Mouse (Mus musculus) forebrain, postnatal 0 days (tissue): ENCODE data around the gene Ccdc93. TPM values are rescaled to one million over a fixed set of nuclear protein-coding genes. Genes with fewer than 3 reads are reported as not detected.
A peak's percentile ranks its signal among the peaks of the same experiment; 100 is the strongest.

Experiments
- ATAC-seq: fragments of 200-750 bp; cut with Nextera tagmentation; 2 replicates; pipeline ENCODE4 v1.8.0; 2017; ENCODE audit warnings: mild to moderate bottlenecking, moderate library complexity
- DNase-seq: peaks from one replicate; pipeline ENCODE4 v3.0.0-alpha.2; 2015
- H3K27ac ChIP-seq: fragments of 300-500 bp; sonication (generic); 2 replicates; pipeline ENCODE4 v1.5.1; 2014; ENCODE audit warnings: low read depth, mild to moderate bottlenecking, antibody characterized with exemption, low read length, moderate library complexity, mixed read lengths
- H3K27me3 ChIP-seq: fragments of 300-500 bp; sonication (generic); 2 replicates; pipeline ENCODE4 v1.6.1; 2014; ENCODE audit warnings: mild to moderate bottlenecking, low read length, mixed read lengths; ENCODE audit not compliant: insufficient read depth
- H3K36me3 ChIP-seq: fragments of 300-500 bp; sonication (generic); 2 replicates; pipeline ENCODE4 v1.6.1; 2014; ENCODE audit warnings: mild to moderate bottlenecking, moderate library complexity; ENCODE audit not compliant: insufficient read depth
- H3K4me1 ChIP-seq: fragments of 300-500 bp; sonication (generic); 2 replicates; pipeline ENCODE4 v1.6.1; 2014; ENCODE audit warnings: antibody characterized with exemption; ENCODE audit not compliant: insufficient read depth
- H3K4me2 ChIP-seq: fragments of 300-500 bp; sonication (generic); 2 replicates; pipeline ENCODE4 v1.6.1; 2014; ENCODE audit warnings: low read depth, mild to moderate bottlenecking, moderate library complexity
- H3K4me3 ChIP-seq: fragments of 300-500 bp; sonication (generic); 2 replicates; pipeline ENCODE4 v1.5.1; 2014; ENCODE audit warnings: low read depth, low read length, mixed read lengths
- H3K9ac ChIP-seq: fragments of 300-500 bp; sonication (generic); 2 replicates; pipeline ENCODE4 v1.6.1; 2014; ENCODE audit warnings: mild to moderate bottlenecking
- H3K9me3 ChIP-seq: fragments of 300-500 bp; sonication (generic); 2 replicates; pipeline ENCODE4 v1.6.1; 2016; ENCODE audit warnings: low read length
- CTCF ChIP-seq: sonication (generic); IDR thresholded peaks from 2 replicates; pipeline ENCODE4 v1.5.1; 2016; ENCODE audit warnings: antibody characterized with exemption, control low read depth, low read depth
- WGBS: fragments of 180-500 bp; shearing (Covaris S2); extraction: QIAGEN DNeasy Blood & Tissue Kit; methylation state at CpG from one replicate; pipeline ENCODE4 v1.1.7; 2014; 5-methylcytosine and 5-hydroxymethylcytosine counted together
- polyA plus RNA-seq: library from polyadenylated mRNA; unstranded; fragments of >200 nt; fragmentation: Nextera tagmentation; extraction: Ambion mirVana; gene quantifications from 2 replicates; pipeline ENCODE4 v1.2.1, GENCODE M21; 2015
- total RNA-seq: library from RNA; depleted of rRNA; stranded (reverse); fragments of >200 nt; gene quantifications from 2 replicates; pipeline ENCODE4 v1.2.3, GENCODE M21; 2014; rRNA removed

Ccdc93 gene
- total and polyA plus RNA-seq, 2 experiments from 2014 or later = 6.7 to 14.6 TPM

- ATAC-seq = no peak
- Histone ChIP-seq H3K36me3 (no peaks in the 10 kb centered on the region), H3K9me3 (no peaks in the 10 kb centered on the region), H3K9ac (no peak overlapping the region), H3K4me1 (peaks cover 10% of the 10 kb centered on the region; the same call in 1 of the 2 replicates), H3K4me3 (no peak overlapping the region), H3K4me2 (no peak overlapping the region), H3K27me3 (peaks cover 13% of the 10 kb centered on the region; the same call in 1 of the 2 replicates), H3K27ac (no peak overlapping the region)
- no peak for DNase-seq
- 75% methylated on average over 7 of the region's 7 CpGs for WGBS
- TF ChIP-seq CTCF = no peak
These were observed 100.6 kb downstream of the Ccdc93 start for GRCm38 (mm10) chr1:121531439-121531838.

GRCm38 (mm10) chr1:121540361-121540760 lies 109.5 kb downstream of the Ccdc93 start:
- TF ChIP-seq CTCF = no peak
- no peaks in the 10 kb centered on the region for H3K27me3 ChIP-seq
- no peaks in the 10 kb centered on the region for H3K9me3 ChIP-seq
- ATAC-seq (peak; percentile 16; the same call in 1 of the 2 replicates), DNase-seq (no peak)
- no peak overlapping the region for H3K27ac ChIP-seq
- H3K36me3 ChIP-seq = no peaks in the 10 kb centered on the region
- 55% methylated on average over 8 of the region's 8 CpGs for WGBS
- H3K4me2 ChIP-seq = no peak overlapping the region
- H3K9ac ChIP-seq = no peak overlapping the region
- no peak overlapping the region for H3K4me3 ChIP-seq
- H3K4me1 ChIP-seq = no peaks in the 10 kb centered on the region

- TF ChIP-seq CTCF = no peak
- Histone ChIP-seq H3K4me2 (no peak overlapping the region), H3K27me3 (no peaks in the 10 kb centered on the region), H3K27ac (no peak overlapping the region), H3K9ac (no peak overlapping the region), H3K9me3 (no peaks in the 10 kb centered on the region), H3K4me3 (no peak overlapping the region), H3K36me3 (peaks cover 8% of the 10 kb centered on the region), H3K4me1 (no peaks in the 10 kb centered on the region)
- no peak for ATAC-seq
- 75% methylated on average over 2 of the region's 2 CpGs for WGBS
- no peak for DNase-seq
These were observed 116.0 kb downstream of the Ccdc93 start for GRCm38 (mm10) chr1:121546844-121547243.

GRCm38 (mm10) chr1:121548667-121549066 lies 117.8 kb downstream of the Ccdc93 start:
- 95% methylated on average over 4 of the region's 4 CpGs for WGBS
- no peak for TF ChIP-seq CTCF
- Histone ChIP-seq H3K4me3 (no peak overlapping the region), H3K27ac (no peak overlapping the region), H3K9ac (no peak overlapping the region), H3K27me3 (no peaks in the 10 kb centered on the region), H3K36me3 (peaks cover 25% of the 10 kb centered on the region), H3K4me2 (no peak overlapping the region), H3K9me3 (no peaks in the 10 kb centered on the region), H3K4me1 (no peaks in the 10 kb centered on the region)
- DNase-seq (no peak), ATAC-seq (no peak)

GRCm38 (mm10) chr1:121549456-121549855 lies 118.6 kb downstream of the Ccdc93 start:
- WGBS = 68% methylated on average over 4 of the region's 4 CpGs
- peaks cover 30% of the 10 kb centered on the region for H3K36me3 ChIP-seq
- no peak overlapping the region for H3K4me2 ChIP-seq
- no peaks in the 10 kb centered on the region for H3K27me3 ChIP-seq
- peak; percentile 57 for TF ChIP-seq CTCF
- H3K9ac ChIP-seq = no peak overlapping the region
- DNase-seq = no peak
- H3K4me1 ChIP-seq = no peaks in the 10 kb centered on the region
- ATAC-seq = no peak
- no peak overlapping the region for H3K27ac ChIP-seq
- H3K4me3 ChIP-seq = no peak overlapping the region
- no peaks in the 10 kb centered on the region for H3K9me3 ChIP-seq

- no peak for ATAC-seq
- no peak overlapping the region for H3K4me2 ChIP-seq
- H3K27ac ChIP-seq = no peak overlapping the region
- H3K9me3 ChIP-seq = no peaks in the 10 kb centered on the region
- no peak for TF ChIP-seq CTCF
- H3K36me3 ChIP-seq = peaks cover 44% of the 10 kb centered on the region
- H3K27me3 ChIP-seq = no peaks in the 10 kb centered on the region
- no peak overlapping the region for H3K4me3 ChIP-seq
- H3K9ac ChIP-seq = no peak overlapping the region
- H3K4me1 ChIP-seq = no peaks in the 10 kb centered on the region
- no peak for DNase-seq
- WGBS = 88% methylated on average over 16 of the region's 16 CpGs
These were observed 120.1 kb downstream of the Ccdc93 start for GRCm38 (mm10) chr1:121550801-121551456.

- no peak overlapping the region for H3K4me3 ChIP-seq
- 86% methylated on average over 7 of the region's 7 CpGs for WGBS
- ATAC-seq = no peak
- no peak for TF ChIP-seq CTCF
- H3K27ac ChIP-seq = no peak overlapping the region
- H3K4me1 ChIP-seq = no peaks in the 10 kb centered on the region
- H3K36me3 ChIP-seq = peaks cover 48% of the 10 kb centered on the region
- H3K9me3 ChIP-seq = no peaks in the 10 kb centered on the region
- no peak for DNase-seq
- H3K9ac ChIP-seq = no peak overlapping the region
- H3K4me2 ChIP-seq = no peak overlapping the region
- no peaks in the 10 kb centered on the region for H3K27me3 ChIP-seq
These were observed 120.6 kb downstream of the Ccdc93 start for GRCm38 (mm10) chr1:121551457-121551835.

Other genes with a start within 250 kb of the Ccdc93 start
- gene Insig2, start 98.5 kb upstream of the Ccdc93 start, total RNA-seq = 19.5 and 35.1 TPM in 2 replicates
- gene Insig2, start 98.5 kb upstream of the Ccdc93 start, polyA plus RNA-seq = 28.4 and 39.1 TPM in 2 replicates
- gene Htr5b, start 97.4 kb downstream of the Ccdc93 start, total RNA-seq = 1.4 and 2.2 TPM in 2 replicates
- gene Htr5b, start 97.4 kb downstream of the Ccdc93 start, polyA plus RNA-seq = 1.9 and 3.5 TPM in 2 replicates
- 37.5 and 40.0 TPM in 2 replicates for gene Ddx18, start 136.9 kb downstream of the Ccdc93 start, total RNA-seq
- 29.4 and 30.6 TPM in 2 replicates for gene Ddx18, start 136.9 kb downstream of the Ccdc93 start, polyA plus RNA-seq